Mouse (Mus musculus) stomach, embryonic 15.5 days (tissue): ENCODE results near the gene Map3k20. TPM values are rescaled to one million over a fixed set of nuclear protein-coding genes. Genes with fewer than 3 reads are reported as not detected.

ENCODE experiments used
- ATAC-seq: fragments of 200-750 bp; cut with Nextera tagmentation; 2 replicates; pipeline ENCODE4 v1.8.0; 2017; ENCODE audit warnings: low read depth, moderate number of reproducible peaks, moderate TSS enrichment; ENCODE audit not compliant: insufficient read depth, low FRiP score
- H3K27ac ChIP-seq: fragments of 300-500 bp; sonication (generic); 2 replicates; pipeline ENCODE4 v1.5.1; 2015; ENCODE audit warnings: mild to moderate bottlenecking, inconsistent platforms
- H3K27me3 ChIP-seq: fragments of 300-500 bp; sonication (generic); replicated peaks from 2 replicates; pipeline ENCODE4 v1.6.1; 2015; ENCODE audit warnings: inconsistent platforms
- H3K36me3 ChIP-seq: fragments of 300-500 bp; sonication (generic); 2 replicates; pipeline ENCODE4 v1.6.1; 2015; ENCODE audit warnings: inconsistent platforms
- H3K4me1 ChIP-seq: fragments of 300-500 bp; sonication (generic); 2 replicates; pipeline ENCODE4 v1.6.1; 2015; ENCODE audit warnings: inconsistent platforms
- H3K4me2 ChIP-seq: fragments of 300-500 bp; sonication (generic); 2 replicates; pipeline ENCODE4 v1.6.1; 2015; ENCODE audit warnings: mild to moderate bottlenecking, inconsistent platforms
- H3K4me3 ChIP-seq: fragments of 300-500 bp; sonication (generic); replicated peaks from 2 replicates; pipeline ENCODE4 v1.5.1; 2015; ENCODE audit warnings: inconsistent platforms
- H3K9ac ChIP-seq: fragments of 300-500 bp; sonication (generic); 2 replicates; pipeline ENCODE4 v1.6.1; 2015; ENCODE audit warnings: inconsistent platforms
- H3K9me3 ChIP-seq: fragments of 300-500 bp; sonication (generic); 2 replicates; pipeline ENCODE4 v1.6.1; 2016; ENCODE audit warnings: inconsistent platforms
- WGBS: fragments of 180-500 bp; shearing (Covaris S2); methylation state at CpG from one replicate; pipeline ENCODE4 v1.1.7; 2015; 5-methylcytosine and 5-hydroxymethylcytosine counted together
- polyA plus RNA-seq: library from polyadenylated mRNA; unstranded; fragments of >200 nt; fragmentation: Nextera tagmentation; extraction: Ambion mirVana; gene quantifications from 2 replicates; pipeline ENCODE4 v1.2.1, GENCODE M21; 2015

Map3k20 gene
- polyA plus RNA-seq, 1 experiment from 2014 or later: 20.0 TPM

- ATAC-seq: no peak
- no peak overlapping the region for H3K9ac ChIP-seq
- no peak overlapping the region for H3K27ac ChIP-seq
- no peaks in the 10 kb centered on the region for H3K4me1 ChIP-seq
- H3K4me2 ChIP-seq: no peak overlapping the region
- H3K4me3 ChIP-seq: no peak overlapping the region
- H3K9me3 ChIP-seq: no peaks in the 10 kb centered on the region
- H3K36me3 ChIP-seq: 0 out of 2 replicates have a peak, but pooled peaks cover 8% of the 10 kb centered on the region
- 79% methylated on average over 3 of the region's 3 CpGs for WGBS
- no peaks in the 10 kb centered on the region for H3K27me3 ChIP-seq
Observed at GRCm38 (mm10) chr2:72446106-72446505, 160.7 kb downstream of the Map3k20 start.

GRCm38 (mm10) chr2:72446615-72447014, 161.2 kb downstream of the Map3k20 start:
- H3K9me3 ChIP-seq: no peaks in the 10 kb centered on the region
- no peak overlapping the region for H3K4me2 ChIP-seq
- H3K4me3 ChIP-seq: no peak overlapping the region
- 0 out of 2 replicates have a peak, but pooled peaks cover 4% of the 10 kb centered on the region for H3K36me3 ChIP-seq
- ATAC-seq: no peak
- H3K9ac ChIP-seq: no peak overlapping the region
- H3K27me3 ChIP-seq: no peaks in the 10 kb centered on the region
- H3K27ac ChIP-seq: no peak overlapping the region
- no peaks in the 10 kb centered on the region for H3K4me1 ChIP-seq
- 44% methylated on average over 5 of the region's 5 CpGs for WGBS

- Histone ChIP-seq H3K4me1 (no peaks in the 10 kb centered on the region), H3K27ac (no peak overlapping the region), H3K9ac (no peak overlapping the region), H3K9me3 (no peaks in the 10 kb centered on the region), H3K4me2 (no peak overlapping the region), H3K36me3 (no peaks in the 10 kb centered on the region), H3K4me3 (no peak overlapping the region), H3K27me3 (no peaks in the 10 kb centered on the region)
- ATAC-seq: no peak
- 40% methylated on average over 3 of the region's 3 CpGs for WGBS
Observed at GRCm38 (mm10) chr2:72453563-72453962, 168.1 kb downstream of the Map3k20 start.

GRCm38 (mm10) chr2:72456189-72456588, 170.8 kb downstream of the Map3k20 start:
- H3K36me3 ChIP-seq: no peaks in the 10 kb centered on the region
- no peak overlapping the region for H3K9ac ChIP-seq
- H3K9me3 ChIP-seq: no peaks in the 10 kb centered on the region
- no peak overlapping the region for H3K27ac ChIP-seq
- 56% methylated on average over 1 of the region's 1 CpGs for WGBS
- ATAC-seq: no peak
- no peaks in the 10 kb centered on the region for H3K4me1 ChIP-seq
- no peaks in the 10 kb centered on the region for H3K27me3 ChIP-seq
- H3K4me2 ChIP-seq: no peak overlapping the region
- H3K4me3 ChIP-seq: no peak overlapping the region

GRCm38 (mm10) chr2:72464376-72465014, 179.1 kb downstream of the Map3k20 start:
- H3K4me2 ChIP-seq: no peak overlapping the region
- no peaks in the 10 kb centered on the region for H3K36me3 ChIP-seq
- no peaks in the 10 kb centered on the region for H3K4me1 ChIP-seq
- H3K4me3 ChIP-seq: no peak overlapping the region
- ATAC-seq: no peak
- H3K27me3 ChIP-seq: no peaks in the 10 kb centered on the region
- 52% methylated on average over 7 of the region's 7 CpGs for WGBS
- no peak overlapping the region for H3K27ac ChIP-seq
- H3K9ac ChIP-seq: no peak overlapping the region
- no peaks in the 10 kb centered on the region for H3K9me3 ChIP-seq

- WGBS: 50% methylated on average over 1 of the region's 1 CpGs
- ATAC-seq: no peak
- Histone ChIP-seq H3K9me3 (no peaks in the 10 kb centered on the region), H3K27ac (no peak overlapping the region), H3K9ac (no peak overlapping the region), H3K36me3 (no peaks in the 10 kb centered on the region), H3K4me3 (no peak overlapping the region), H3K4me1 (no peaks in the 10 kb centered on the region), H3K27me3 (no peaks in the 10 kb centered on the region), H3K4me2 (no peak overlapping the region)
Observed at GRCm38 (mm10) chr2:72467604-72468003, 182.2 kb downstream of the Map3k20 start.

- H3K36me3 ChIP-seq: no peaks in the 10 kb centered on the region
- 67% methylated on average over 16 of the region's 16 CpGs for WGBS
Observed at GRCm38 (mm10) chr2:72471415-72472070, 186.1 kb downstream of the Map3k20 start.

GRCm38 (mm10) chr2:72474531-72475287, 189.3 kb downstream of the Map3k20 start:
- no peak overlapping the region for H3K4me3 ChIP-seq
- no peak overlapping the region for H3K27ac ChIP-seq
- H3K27me3 ChIP-seq: no peaks in the 10 kb centered on the region
- 0 out of 2 replicates have a peak overlapping the region, but pooled peaks have one; percentile 3 for H3K4me2 ChIP-seq
- H3K36me3 ChIP-seq: 0 out of 2 replicates have a peak, but pooled peaks cover under 1% of the 10 kb centered on the region
- H3K9me3 ChIP-seq: no peaks in the 10 kb centered on the region
- H3K4me1 ChIP-seq: peaks cover 18% of the 10 kb centered on the region
- no peak overlapping the region for H3K9ac ChIP-seq
- no peak for ATAC-seq
- 47% methylated on average over 7 of the region's 7 CpGs for WGBS

More at GRCm38 (mm10) chr2:72471415-72472070, 186.1 kb downstream of the Map3k20 start:
- H3K4me1 ChIP-seq: peaks cover 2% of the 10 kb centered on the region; the same call in 1 of the 2 replicates
- H3K9me3 ChIP-seq: no peaks in the 10 kb centered on the region
- no peak overlapping the region for H3K27ac ChIP-seq
- H3K27me3 ChIP-seq: no peaks in the 10 kb centered on the region
- H3K9ac ChIP-seq: no peak overlapping the region
- H3K4me2 ChIP-seq: no peak overlapping the region
- ATAC-seq: no peak
- no peak overlapping the region for H3K4me3 ChIP-seq

- H3K9ac ChIP-seq: peak overlapping the region; percentile 89
- H3K4me2 ChIP-seq: peak overlapping the region; percentile 75
- WGBS: under 1% methylated on average over 7 of the region's 7 CpGs
- no peak for ATAC-seq
- peaks cover 25% of the 10 kb centered on the region for H3K4me1 ChIP-seq
- H3K27ac ChIP-seq: peak overlapping the region; percentile 92
- H3K9me3 ChIP-seq: no peaks in the 10 kb centered on the region
- peak overlapping the region; percentile 95 for H3K4me3 ChIP-seq
- peaks cover 6% of the 10 kb centered on the region for H3K36me3 ChIP-seq
- no peaks in the 10 kb centered on the region for H3K27me3 ChIP-seq
Observed at GRCm38 (mm10) chr2:72475423-72475796, 190.0 kb downstream of the Map3k20 start.

GRCm38 (mm10) chr2:72475797-72476485, 190.5 kb downstream of the Map3k20 start, which contains the start of gene Cdca7:
Gene Cdca7 (plus strand): TSS chr2:72476159.
- H3K36me3 ChIP-seq: peaks cover 12% of the 10 kb centered on the region
- peak within 1 kb of the TSS; percentile 75 for H3K4me2 ChIP-seq
- H3K4me1 ChIP-seq: peaks cover 25% of the 10 kb centered on the region
- WGBS: under 1% methylated on average over 58 of the region's 58 CpGs
- H3K9ac ChIP-seq: peak within 1 kb of the TSS; percentile 89
- H3K4me3 ChIP-seq: peak within 1 kb of the TSS; percentile 95
- peak within 1 kb of the TSS; percentile 92 for H3K27ac ChIP-seq
- peak; percentile 88 for ATAC-seq
- no peaks in the 10 kb centered on the region for H3K27me3 ChIP-seq
- H3K9me3 ChIP-seq: no peaks in the 10 kb centered on the region

- H3K4me3 ChIP-seq: peak overlapping the region; percentile 95
- H3K36me3 ChIP-seq: peaks cover 13% of the 10 kb centered on the region
- peak overlapping the region; percentile 75 for H3K4me2 ChIP-seq
- peak; percentile 62 for ATAC-seq
- no peaks in the 10 kb centered on the region for H3K9me3 ChIP-seq
- H3K4me1 ChIP-seq: peaks cover 25% of the 10 kb centered on the region
- H3K9ac ChIP-seq: peak overlapping the region; percentile 89
- peak overlapping the region; percentile 92 for H3K27ac ChIP-seq
- WGBS: under 1% methylated on average over 53 of the region's 53 CpGs
- no peaks in the 10 kb centered on the region for H3K27me3 ChIP-seq
Observed at GRCm38 (mm10) chr2:72476486-72477211, 191.2 kb downstream of the Map3k20 start.
